8 mouse cellular contexts compared by ENCODE assay signal in genomic region chr13:23505662-23506345, GRCm38 (mm10). TPM values are rescaled to one million over a fixed set of nuclear protein-coding genes. Genes with fewer than 3 reads are reported as not detected.
DNase-seq lines count a peak whose midpoint lies in the region; ATAC-seq and TF ChIP-seq lines count a peak whose summit lies in the region.

No protein-coding gene starts in this region.

- no peak for TF ChIP-seq CTCF in kidney, postnatal 0 days (IDR thresholded peaks at IDR 0.05; ENCODE audit: low read depth)
- no peak for TF ChIP-seq CTCF in kidney, adult 2 months (conservative IDR thresholded peaks at IDR 0.05; ENCODE audit: insufficient read depth, insufficient read length, low read depth, low read length)

- peak overlapping the region; percentile 35; the same call in 1 of the 2 replicates for H3K9ac ChIP-seq in kidney, postnatal 0 days (ENCODE audit: low read depth, low read length)
- peak overlapping the region; percentile 25; the same call in 1 of the 2 replicates for H3K9ac ChIP-seq in embryonic facial prominence, embryonic 12.5 days
- peak overlapping the region; percentile 38 for H3K9ac ChIP-seq in limb, embryonic 14.5 days (ENCODE audit: low read depth, low read length, severe bottlenecking)
- H3K9ac ChIP-seq in stomach, embryonic 14.5 days (replicated peaks; ENCODE audit: low read depth, low read length), result no peak overlapping the region

- H3K4me1 ChIP-seq in kidney, postnatal 0 days (replicated peaks; ENCODE audit: insufficient read depth, low read length), result no peaks in the 10 kb centered on the region
- no peaks in the 10 kb centered on the region for H3K4me1 ChIP-seq in kidney, adult 2 months (ENCODE audit: control insufficient read depth, insufficient read depth, low read length)
- H3K4me1 ChIP-seq in embryonic facial prominence, embryonic 12.5 days, result peaks cover 14% of the 10 kb centered on the region; the same call in 1 of the 2 replicates
- H3K4me1 ChIP-seq in limb, embryonic 14.5 days (ENCODE audit: control insufficient read depth, insufficient read depth, low read length), result 0 out of 2 replicates have a peak, but pooled peaks cover 6% of the 10 kb centered on the region
- peaks cover 12% of the 10 kb centered on the region; the same call in 1 of the 2 replicates for H3K4me1 ChIP-seq in stomach, embryonic 14.5 days (ENCODE audit: control insufficient read depth, insufficient read depth, low read length)

- H3K27me3 ChIP-seq in kidney, postnatal 0 days (ENCODE audit: insufficient read depth, low read length), result no peaks in the 10 kb centered on the region
- H3K27me3 ChIP-seq in kidney, adult 2 months (replicated peaks; ENCODE audit: control insufficient read depth, insufficient read depth, low read length), result no peaks in the 10 kb centered on the region
- H3K27me3 ChIP-seq in embryonic facial prominence, embryonic 12.5 days, result no peaks in the 10 kb centered on the region
- no peaks in the 10 kb centered on the region for H3K27me3 ChIP-seq in limb, embryonic 14.5 days (ENCODE audit: control insufficient read depth, insufficient read depth, low read length)
- no peaks in the 10 kb centered on the region for H3K27me3 ChIP-seq in stomach, embryonic 14.5 days (ENCODE audit: control insufficient read depth, insufficient read depth, low read length)

- H3K4me2 ChIP-seq in kidney, postnatal 0 days (ENCODE audit: low read length), result peak overlapping the region; percentile 39
- H3K4me2 ChIP-seq in embryonic facial prominence, embryonic 12.5 days (replicated peaks), result peak overlapping the region; percentile 55
- peak overlapping the region; percentile 34 for H3K4me2 ChIP-seq in limb, embryonic 14.5 days (replicated peaks; ENCODE audit: low read depth, low read length, severe bottlenecking)
- peak overlapping the region; percentile 31 for H3K4me2 ChIP-seq in stomach, embryonic 14.5 days (replicated peaks; ENCODE audit: low read depth, low read length)

- ATAC-seq in kidney, postnatal 0 days (replicated peaks; ENCODE audit: low FRiP score, low read depth), result no peak
- ATAC-seq in embryonic facial prominence, embryonic 12.5 days (ENCODE audit: insufficient number of reproducible peaks, insufficient read depth, low FRiP score, low TSS enrichment), result no peak
- ATAC-seq in limb, embryonic 14.5 days (ENCODE audit: low FRiP score, low read depth), result peak; percentile 19; the same call in 1 of the 2 replicates
- ATAC-seq in stomach, embryonic 14.5 days (ENCODE audit: insufficient number of reproducible peaks, insufficient read depth, low FRiP score, low read depth), result 0 out of 2 replicates have a peak, but pooled peaks have one; percentile 24

- H3K36me3 ChIP-seq in kidney, postnatal 0 days (ENCODE audit: insufficient read depth, low read length), result no peaks in the 10 kb centered on the region
- H3K36me3 ChIP-seq in kidney, adult 2 months (ENCODE audit: control insufficient read depth, insufficient read depth, low read length), result no peaks in the 10 kb centered on the region
- no peaks in the 10 kb centered on the region for H3K36me3 ChIP-seq in embryonic facial prominence, embryonic 12.5 days
- no peaks in the 10 kb centered on the region for H3K36me3 ChIP-seq in limb, embryonic 14.5 days (ENCODE audit: control insufficient read depth, insufficient read depth, low read length)
- no peaks in the 10 kb centered on the region for H3K36me3 ChIP-seq in stomach, embryonic 14.5 days (ENCODE audit: control insufficient read depth, insufficient read depth, low read length)

- H3K4me3 ChIP-seq in kidney, postnatal 0 days (replicated peaks; ENCODE audit: low read depth, low read length), result peak overlapping the region; percentile 7; the same call in 1 of the 2 replicates
- no peak overlapping the region for H3K4me3 ChIP-seq in kidney, adult 2 months (ENCODE audit: insufficient read depth, low read depth, low read length)
- peak overlapping the region; percentile 29 for H3K4me3 ChIP-seq in embryonic facial prominence, embryonic 12.5 days
- peak overlapping the region; percentile 15 for H3K4me3 ChIP-seq in limb, embryonic 14.5 days (replicated peaks; ENCODE audit: low read length)
- peak overlapping the region; percentile 18 for H3K4me3 ChIP-seq in stomach, embryonic 14.5 days (ENCODE audit: low read depth, low read length)

- DNase-seq in kidney, postnatal 0 days (ENCODE audit: low spot score), result no peak
- DNase-seq in kidney, adult 2 months, result no peak
- no peak for DNase-seq in limb, embryonic 14.5 days (ENCODE audit: low spot score)
- no peak for DNase-seq in urinary bladder, adult 18-20 months (ENCODE audit: low spot score in 2 of 2)
- DNase-seq in right cerebral cortex, adult 18-20 months, result no peak
- DNase-seq in adrenal gland, postnatal 10 days, result no peak

- no peak overlapping the region for H3K27ac ChIP-seq in kidney, postnatal 0 days
- no peak overlapping the region for H3K27ac ChIP-seq in kidney, adult 2 months (ENCODE audit: insufficient read depth, low read depth, low read length)
- peak overlapping the region; percentile 55; the same call in 1 of the 2 replicates for H3K27ac ChIP-seq in embryonic facial prominence, embryonic 12.5 days
- H3K27ac ChIP-seq in limb, embryonic 14.5 days (replicated peaks; ENCODE audit: low read depth, low read length), result no peak overlapping the region
- H3K27ac ChIP-seq in stomach, embryonic 14.5 days (ENCODE audit: low read length), result no peak overlapping the region

- H3K9me3 ChIP-seq in kidney, postnatal 0 days (replicated peaks; ENCODE audit: low read length), result no peaks in the 10 kb centered on the region
- H3K9me3 ChIP-seq in embryonic facial prominence, embryonic 12.5 days, result no peaks in the 10 kb centered on the region
- H3K9me3 ChIP-seq in limb, embryonic 14.5 days (ENCODE audit: control insufficient read depth, low read length), result no peaks in the 10 kb centered on the region
- H3K9me3 ChIP-seq in stomach, embryonic 14.5 days (ENCODE audit: control insufficient read depth, low read depth, low read length), result no peaks in the 10 kb centered on the region

- TF ChIP-seq POLR2A in kidney, adult 2 months (IDR thresholded peaks at IDR 0.05; ENCODE audit: low read depth, low read length), result no peak
- no peak for TF ChIP-seq POLR2A in limb, embryonic 14.5 days (IDR thresholded peaks at IDR 0.05; ENCODE audit: borderline replicate concordance, extremely low read depth, insufficient read depth, insufficient read length)

- 16% methylated on average over 14 of the region's 14 CpGs for WGBS in kidney, postnatal 0 days
- 50% methylated on average over 14 of the region's 14 CpGs for WGBS in kidney, adult 2 months
- 2% methylated on average over 14 of the region's 14 CpGs for WGBS in embryonic facial prominence, embryonic 12.5 days
- 8% methylated on average over 14 of the region's 14 CpGs for WGBS in limb, embryonic 14.5 days
- 14% methylated on average over 14 of the region's 14 CpGs for WGBS in stomach, embryonic 14.5 days

RNA-seq across cellular contexts. Expression of gene Btn2a2, which starts 17.1 kb away (rescaled TPM):
- polyA plus RNA-seq in kidney, postnatal 0 days (2015; fragmentation: Nextera tagmentation; extraction: Ambion mirVana), result 0.13 and 0.28 TPM in 2 replicates
- polyA plus RNA-seq in kidney, adult 2 months (2012; rRNA removed), result not detected in 2 replicates
- polyA plus RNA-seq in embryonic facial prominence, embryonic 12.5 days (2016; fragmentation: Nextera tagmentation; extraction: Ambion mirVana), result 1.6 TPM in 2 replicates
- 0.62 and 0.79 TPM in 2 replicates for polyA plus RNA-seq in limb, embryonic 14.5 days (2012; rRNA removed)
- 0.89 and 1.2 TPM in 2 replicates for polyA plus RNA-seq in limb, embryonic 14.5 days (2014; fragmentation: Nextera tagmentation; extraction: Ambion mirVana)
- polyA plus RNA-seq in stomach, embryonic 14.5 days (2014; fragmentation: Nextera tagmentation; extraction: Ambion mirVana), result 0.22 and 0.30 TPM in 2 replicates
- not detected for total RNA-seq in adrenal gland, postnatal 10 days (2021)

RNA-seq across cellular contexts. Expression of gene Hist1h4h, which starts 25.0 kb away (rescaled TPM):
- polyA plus RNA-seq in kidney, postnatal 0 days (2015; fragmentation: Nextera tagmentation; extraction: Ambion mirVana), result 7.6 and 8.3 TPM in 2 replicates
- 44.7 and 57.5 TPM in 2 replicates for polyA plus RNA-seq in kidney, adult 2 months (2012; rRNA removed)
- polyA plus RNA-seq in embryonic facial prominence, embryonic 12.5 days (2016; fragmentation: Nextera tagmentation; extraction: Ambion mirVana), result 6.2 and 6.8 TPM in 2 replicates
- 18.2 and 19.2 TPM in 2 replicates for polyA plus RNA-seq in limb, embryonic 14.5 days (2012; rRNA removed)
- 5.5 and 8.1 TPM in 2 replicates for polyA plus RNA-seq in limb, embryonic 14.5 days (2014; fragmentation: Nextera tagmentation; extraction: Ambion mirVana)
- polyA plus RNA-seq in stomach, embryonic 14.5 days (2014; fragmentation: Nextera tagmentation; extraction: Ambion mirVana), result 4.8 and 6.7 TPM in 2 replicates
- total RNA-seq in adrenal gland, postnatal 10 days (2021), result 1,000 to 10,000 TPM in 1 of 2 experiments, 100 to 1,000 TPM in 1; 930 to 1,063 TPM

RNA-seq across cellular contexts. Expression of gene Hist1h2af, which starts 27.9 kb away (rescaled TPM):
- 3.3 and 4.9 TPM in 2 replicates for polyA plus RNA-seq in kidney, postnatal 0 days (2015; fragmentation: Nextera tagmentation; extraction: Ambion mirVana)
- 4.3 and 8.0 TPM in 2 replicates for polyA plus RNA-seq in kidney, adult 2 months (2012; rRNA removed)
- polyA plus RNA-seq in embryonic facial prominence, embryonic 12.5 days (2016; fragmentation: Nextera tagmentation; extraction: Ambion mirVana), result 10.7 and 15.5 TPM in 2 replicates
- polyA plus RNA-seq in limb, embryonic 14.5 days (2012; rRNA removed), result 557 and 662 TPM in 2 replicates
- polyA plus RNA-seq in limb, embryonic 14.5 days (2014; fragmentation: Nextera tagmentation; extraction: Ambion mirVana), result 9.1 and 11.0 TPM in 2 replicates
- 7.8 and 14.1 TPM in 2 replicates for polyA plus RNA-seq in stomach, embryonic 14.5 days (2014; fragmentation: Nextera tagmentation; extraction: Ambion mirVana)
- 100 to 1,000 TPM; 261 to 325 TPM for total RNA-seq in adrenal gland, postnatal 10 days (2021)

RNA-seq across cellular contexts. Expression of gene Hist1h3g, which starts 29.4 kb away (rescaled TPM):
- 3.9 and 4.0 TPM in 2 replicates for polyA plus RNA-seq in kidney, postnatal 0 days (2015; fragmentation: Nextera tagmentation; extraction: Ambion mirVana)
- 0.25 and 0.58 TPM in 2 replicates for polyA plus RNA-seq in kidney, adult 2 months (2012; rRNA removed)
- 7.8 and 11.8 TPM in 2 replicates for polyA plus RNA-seq in embryonic facial prominence, embryonic 12.5 days (2016; fragmentation: Nextera tagmentation; extraction: Ambion mirVana)
- polyA plus RNA-seq in limb, embryonic 14.5 days (2012; rRNA removed), result 32.6 and 62.7 TPM in 2 replicates
- 4.1 and 6.7 TPM in 2 replicates for polyA plus RNA-seq in limb, embryonic 14.5 days (2014; fragmentation: Nextera tagmentation; extraction: Ambion mirVana)
- 5.5 and 7.8 TPM in 2 replicates for polyA plus RNA-seq in stomach, embryonic 14.5 days (2014; fragmentation: Nextera tagmentation; extraction: Ambion mirVana)
- 10 to 100 TPM; 76.3 to 91.7 TPM for total RNA-seq in adrenal gland, postnatal 10 days (2021)

RNA-seq across cellular contexts. Expression of gene Hist1h2bh, which starts 37.4 kb away (rescaled TPM):
- 0.37 and 0.43 TPM in 2 replicates for polyA plus RNA-seq in kidney, postnatal 0 days (2015; fragmentation: Nextera tagmentation; extraction: Ambion mirVana)
- 0.27 and 0.36 TPM in 2 replicates for polyA plus RNA-seq in kidney, adult 2 months (2012; rRNA removed)
- 1.3 and 1.5 TPM in 2 replicates for polyA plus RNA-seq in embryonic facial prominence, embryonic 12.5 days (2016; fragmentation: Nextera tagmentation; extraction: Ambion mirVana)
- 5.2 and 6.1 TPM in 2 replicates for polyA plus RNA-seq in limb, embryonic 14.5 days (2012; rRNA removed)
- 0.48 and 0.57 TPM in 2 replicates for polyA plus RNA-seq in limb, embryonic 14.5 days (2014; fragmentation: Nextera tagmentation; extraction: Ambion mirVana)
- polyA plus RNA-seq in stomach, embryonic 14.5 days (2014; fragmentation: Nextera tagmentation; extraction: Ambion mirVana), result 1.1 and 1.2 TPM in 2 replicates
- 10 to 100 TPM; 20.9 to 25.4 TPM for total RNA-seq in adrenal gland, postnatal 10 days (2021)

Comparison
In these comparisons a context has a peak if more than half of its experiments do, and no peak if none do; other contexts are left out.
1. ATAC-seq: peak in limb, embryonic 14.5 days (single experiment) and stomach, embryonic 14.5 days (single experiment); none in kidney, postnatal 0 days (single experiment) and embryonic facial prominence, embryonic 12.5 days (single experiment).
2. Peak in every context shown above with its lines, with median percentiles within 50 percentile points of each other: H3K4me2 ChIP-seq.